Mouse (Mus musculus) hindbrain, embryonic 11.5 days (tissue): ENCODE results near the gene Pom121. TPM values are rescaled to one million over a fixed set of nuclear protein-coding genes. Genes with fewer than 3 reads are reported as not detected.
A peak's percentile ranks its signal among the peaks of the same experiment; 100 is the strongest.

Source experiments
- ATAC-seq: fragments of 200-750 bp; cut with Nextera tagmentation; 2 replicates; pipeline ENCODE4 v1.8.0; 2017; ENCODE audit warnings: mild to moderate bottlenecking, moderate TSS enrichment, moderate library complexity; ENCODE audit not compliant: low FRiP score
- DNase-seq: peaks from one replicate; pipeline ENCODE4 v3.0.0-alpha.2; 2015; ENCODE audit warnings: low spot score
- H3K27ac ChIP-seq: fragments of 300-500 bp; sonication (generic); 2 replicates; pipeline ENCODE4 v1.5.1; 2014; ENCODE audit warnings: mild to moderate bottlenecking, low read depth, low read length
- H3K27me3 ChIP-seq: fragments of 300-500 bp; sonication (generic); 2 replicates; pipeline ENCODE4 v1.6.1; 2014; ENCODE audit warnings: mild to moderate bottlenecking, low read length, moderate library complexity, mixed read lengths; ENCODE audit not compliant: control insufficient read depth, insufficient read depth
- H3K36me3 ChIP-seq: fragments of 300-500 bp; sonication (generic); 2 replicates; pipeline ENCODE4 v1.6.1; 2014; ENCODE audit warnings: mild to moderate bottlenecking, low read length, moderate library complexity, mixed read lengths; ENCODE audit not compliant: control insufficient read depth, insufficient read depth
- H3K4me1 ChIP-seq: fragments of 300-500 bp; sonication (generic); replicated peaks from 2 replicates; pipeline ENCODE4 v1.6.1; 2014; ENCODE audit warnings: low read length, mixed read lengths; ENCODE audit not compliant: control insufficient read depth, insufficient read depth
- H3K4me2 ChIP-seq: fragments of 300-500 bp; sonication (generic); replicated peaks from 2 replicates; pipeline ENCODE4 v1.6.1; 2014; ENCODE audit warnings: mild to moderate bottlenecking, low read depth, low read length
- H3K4me3 ChIP-seq: fragments of 300-500 bp; sonication (generic); 2 replicates; pipeline ENCODE4 v1.5.1; 2014; ENCODE audit warnings: low read depth, low read length
- H3K9ac ChIP-seq: fragments of 300-500 bp; sonication (generic); 2 replicates; pipeline ENCODE4 v1.6.1; 2014; ENCODE audit warnings: low read depth, low read length
- H3K9me3 ChIP-seq: fragments of 300-500 bp; sonication (generic); 2 replicates; pipeline ENCODE4 v1.6.1; 2016; ENCODE audit warnings: low read length; ENCODE audit not compliant: control insufficient read depth
- WGBS: fragments of 180-500 bp; shearing (Covaris S2); extraction: QIAGEN DNeasy Blood & Tissue Kit; methylation state at CpG from one replicate; pipeline ENCODE4 v1.1.7; 2014; 5-methylcytosine and 5-hydroxymethylcytosine counted together
- polyA plus RNA-seq: library from polyadenylated mRNA; unstranded; fragments of >200 nt; fragmentation: Nextera tagmentation; extraction: Ambion mirVana; gene quantifications from 2 replicates; pipeline ENCODE4 v1.2.1, GENCODE M21; 2014

Gene Pom121
- polyA plus RNA-seq, 1 experiment from 2014 or later: 19.9 TPM

DNA sequence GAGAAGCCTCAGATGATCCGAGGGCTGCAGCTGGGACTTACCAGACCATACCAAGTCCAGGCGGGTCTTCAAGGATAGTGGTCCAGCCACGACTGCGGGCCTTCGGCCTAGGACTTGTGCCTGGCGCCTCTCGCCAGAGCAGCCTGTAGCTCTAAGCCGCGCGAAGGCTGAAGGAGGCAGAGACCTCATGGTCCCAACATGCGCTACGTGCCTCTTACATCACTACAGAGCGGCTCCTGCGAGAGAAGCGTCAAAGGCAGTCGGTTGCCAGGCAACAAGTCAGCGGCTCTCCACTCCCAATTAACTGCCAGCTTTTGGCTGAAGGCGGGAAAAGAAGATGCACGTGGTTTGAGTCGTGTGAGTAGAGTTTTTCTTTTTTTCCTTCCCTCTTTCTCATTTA is 10.3 kb upstream of the Pom121 start:
- WGBS: 42% methylated on average over 20 of the region's 20 CpGs
- H3K9ac ChIP-seq: no peak overlapping the region
- no peaks in the 10 kb centered on the region for H3K27me3 ChIP-seq
- H3K27ac ChIP-seq: no peak overlapping the region
- H3K4me2 ChIP-seq: no peak overlapping the region
- DNase-seq: peak; percentile 56
- ATAC-seq: no peak
- no peak overlapping the region for H3K4me3 ChIP-seq
- H3K4me1 ChIP-seq: no peaks in the 10 kb centered on the region
- H3K36me3 ChIP-seq: no peaks in the 10 kb centered on the region
- no peaks in the 10 kb centered on the region for H3K9me3 ChIP-seq

- H3K4me3 ChIP-seq: no peak overlapping the region
- 16% methylated on average over 2 of the region's 2 CpGs for WGBS
Measured at GRCm38 (mm10) chr5:135400244-135400643, 5.9 kb upstream of the Pom121 start.

GRCm38 (mm10) chr5:135399382-135399781 is 5.0 kb upstream of the Pom121 start:
- no peaks in the 10 kb centered on the region for H3K9me3 ChIP-seq
- H3K36me3 ChIP-seq: no peaks in the 10 kb centered on the region
- no peak overlapping the region for H3K4me2 ChIP-seq
- WGBS: 68% methylated on average over 6 of the region's 6 CpGs
- ATAC-seq (no peak), DNase-seq (no peak)
- H3K27ac ChIP-seq: no peak overlapping the region
- no peaks in the 10 kb centered on the region for H3K27me3 ChIP-seq
- H3K4me3 ChIP-seq: no peak overlapping the region
- H3K4me1 ChIP-seq: no peaks in the 10 kb centered on the region
- H3K9ac ChIP-seq: no peak overlapping the region

More at GRCm38 (mm10) chr5:135400244-135400643, 5.9 kb upstream of the Pom121 start:
- no peaks in the 10 kb centered on the region for H3K27me3 ChIP-seq
- ATAC-seq (no peak), DNase-seq (peak; percentile 90)
- no peaks in the 10 kb centered on the region for H3K36me3 ChIP-seq
- no peak overlapping the region for H3K27ac ChIP-seq
- H3K9ac ChIP-seq: no peak overlapping the region
- no peaks in the 10 kb centered on the region for H3K4me1 ChIP-seq
- H3K4me2 ChIP-seq: no peak overlapping the region
- H3K9me3 ChIP-seq: no peaks in the 10 kb centered on the region

DNA sequence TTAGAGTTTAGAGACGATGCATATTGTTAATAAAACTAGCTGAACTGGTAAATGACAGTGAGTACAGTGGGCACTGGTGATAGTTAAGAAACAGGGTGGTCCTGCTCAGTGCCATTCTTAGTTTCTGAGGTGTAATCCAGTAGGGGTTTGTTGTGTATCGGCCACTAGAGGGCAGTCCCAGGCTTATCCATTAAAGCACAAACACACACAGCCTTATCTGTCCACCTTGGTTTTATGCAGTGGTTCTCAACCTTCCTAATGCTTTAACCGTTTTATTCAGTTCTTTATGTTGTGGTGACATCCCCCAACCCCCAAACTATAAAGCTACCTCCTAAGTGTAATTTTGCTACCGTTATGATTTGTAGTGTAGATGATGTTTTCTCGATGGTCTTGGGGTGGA is 1.5 kb upstream of the Pom121 start:
- Histone ChIP-seq H3K4me1 (peaks cover 3% of the 10 kb centered on the region; the same call in 1 of the 2 replicates), H3K9me3 (no peaks in the 10 kb centered on the region), H3K27ac (no peak overlapping the region), H3K9ac (no peak overlapping the region), H3K4me2 (no peak overlapping the region), H3K27me3 (no peaks in the 10 kb centered on the region), H3K4me3 (no peak overlapping the region), H3K36me3 (peaks cover 5% of the 10 kb centered on the region; the same call in 1 of the 2 replicates)
- DNase-seq: peak; percentile 59
- ATAC-seq: no peak
- 53% methylated on average over 5 of the region's 5 CpGs for WGBS

- Histone ChIP-seq H3K4me2 (no peak overlapping the region), H3K4me1 (no peaks in the 10 kb centered on the region), H3K36me3 (peaks cover 33% of the 10 kb centered on the region), H3K9me3 (no peaks in the 10 kb centered on the region), H3K4me3 (no peak overlapping the region), H3K9ac (no peak overlapping the region), H3K27me3 (no peaks in the 10 kb centered on the region), H3K27ac (no peak overlapping the region)
- 89% methylated on average over 10 of the region's 10 CpGs for WGBS
- ATAC-seq (no peak), DNase-seq (no peak)
Measured at GRCm38 (mm10) chr5:135383771-135384170, 10.6 kb downstream of the Pom121 start.

- peaks cover 36% of the 10 kb centered on the region for H3K36me3 ChIP-seq
- no peak overlapping the region for H3K4me2 ChIP-seq
- H3K4me1 ChIP-seq: no peaks in the 10 kb centered on the region
- H3K4me3 ChIP-seq: no peak overlapping the region
- WGBS: 92% methylated on average over 7 of the region's 7 CpGs
- DNase-seq (no peak), ATAC-seq (no peak)
- no peaks in the 10 kb centered on the region for H3K27me3 ChIP-seq
- H3K9ac ChIP-seq: no peak overlapping the region
- no peaks in the 10 kb centered on the region for H3K9me3 ChIP-seq
- H3K27ac ChIP-seq: no peak overlapping the region
Measured at GRCm38 (mm10) chr5:135382746-135383145, 11.6 kb downstream of the Pom121 start.

GRCm38 (mm10) chr5:135381356-135381925 is 12.9 kb downstream of the Pom121 start:
- Histone ChIP-seq H3K27me3 (no peaks in the 10 kb centered on the region), H3K9me3 (no peaks in the 10 kb centered on the region), H3K36me3 (peaks cover 32% of the 10 kb centered on the region; the same call in 1 of the 2 replicates), H3K4me1 (no peaks in the 10 kb centered on the region), H3K27ac (no peak overlapping the region), H3K4me3 (no peak overlapping the region), H3K9ac (no peak overlapping the region), H3K4me2 (no peak overlapping the region)
- ATAC-seq (no peak), DNase-seq (no peak)
- 96% methylated on average over 10 of the region's 10 CpGs for WGBS

DNA sequence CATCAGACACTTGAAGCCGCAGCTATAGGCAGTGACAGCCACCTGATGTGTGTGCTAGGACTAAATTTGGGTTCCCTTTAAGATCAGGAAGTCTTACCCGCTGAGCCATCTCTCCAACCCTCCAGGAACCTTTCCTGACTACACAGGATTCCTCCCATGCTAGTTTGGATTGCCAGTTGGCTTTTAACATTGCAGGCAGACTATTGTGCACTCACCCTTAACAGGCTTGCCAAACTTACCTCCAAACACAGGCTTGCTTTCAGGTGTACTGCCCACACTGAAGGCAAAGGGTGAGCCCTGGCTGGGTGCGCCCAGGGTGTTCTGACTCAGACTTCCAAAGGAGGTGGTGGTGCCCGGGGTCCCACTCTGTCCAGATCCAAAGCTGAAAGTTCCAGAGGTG is 13.7 kb downstream of the Pom121 start:
- Histone ChIP-seq H3K4me2 (no peak overlapping the region), H3K9me3 (no peaks in the 10 kb centered on the region), H3K27ac (no peak overlapping the region), H3K4me1 (no peaks in the 10 kb centered on the region), H3K36me3 (peaks cover 30% of the 10 kb centered on the region; the same call in 1 of the 2 replicates), H3K4me3 (no peak overlapping the region), H3K9ac (no peak overlapping the region), H3K27me3 (no peaks in the 10 kb centered on the region)
- no peak for DNase-seq
- ATAC-seq: no peak
- WGBS: 95% methylated on average over 4 of the region's 4 CpGs

DNA sequence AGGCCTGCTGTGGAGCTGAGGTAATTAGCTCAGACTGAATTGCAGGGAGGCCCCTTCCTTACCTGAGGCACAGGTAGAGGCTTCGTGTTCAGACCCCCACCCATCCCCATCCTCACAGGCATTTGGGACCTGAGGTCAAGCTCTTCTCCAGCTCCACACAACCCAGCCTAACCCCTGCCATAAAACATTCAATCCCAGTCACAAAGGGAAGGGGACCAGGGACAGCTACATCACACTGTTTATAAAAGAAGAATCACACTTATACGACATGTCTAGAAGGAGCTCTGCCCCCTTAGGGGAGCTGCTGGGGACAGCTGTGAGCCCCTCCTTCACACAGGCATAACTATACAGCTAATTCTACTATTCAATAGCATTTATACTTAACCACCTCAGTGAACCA is 18.0 kb downstream of the Pom121 start:
- DNase-seq: no peak
- no peak for ATAC-seq
- H3K27ac ChIP-seq: no peak overlapping the region
- 68% methylated on average over 2 of the region's 2 CpGs for WGBS
- no peaks in the 10 kb centered on the region for H3K9me3 ChIP-seq
- no peaks in the 10 kb centered on the region for H3K4me1 ChIP-seq
- H3K4me3 ChIP-seq: no peak overlapping the region
- H3K27me3 ChIP-seq: no peaks in the 10 kb centered on the region
- no peak overlapping the region for H3K4me2 ChIP-seq
- no peak overlapping the region for H3K9ac ChIP-seq
- peaks cover 21% of the 10 kb centered on the region; the same call in 1 of the 2 replicates for H3K36me3 ChIP-seq
